Mouse (Mus musculus): ENCODE results near the gene 4930470P17Rik.

4930470P17Rik gene

DNA sequence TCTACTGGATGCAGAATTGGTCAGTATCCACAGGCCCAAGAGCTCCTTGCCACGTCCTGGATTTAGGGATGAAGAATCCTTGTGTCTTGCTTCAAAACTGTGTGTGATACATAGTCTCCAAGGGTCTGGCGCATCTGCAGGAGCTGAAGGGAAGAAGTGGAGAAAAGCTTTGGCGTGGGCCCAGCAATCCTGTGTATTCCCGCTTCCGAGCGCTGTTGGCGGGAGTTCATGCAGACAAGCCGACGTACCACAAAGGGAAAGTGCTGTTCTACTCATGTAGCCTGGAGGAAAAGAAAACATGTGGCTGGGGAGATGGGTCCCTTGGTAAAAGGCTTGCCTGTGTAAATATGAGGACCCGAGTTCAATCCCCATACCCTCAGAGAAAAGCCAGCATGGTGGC lies 22.3 kb downstream of the 4930470P17Rik start:
- DNase-seq (ENCODE audit: extremely low spot score, low spot score), result no peak

DNA sequence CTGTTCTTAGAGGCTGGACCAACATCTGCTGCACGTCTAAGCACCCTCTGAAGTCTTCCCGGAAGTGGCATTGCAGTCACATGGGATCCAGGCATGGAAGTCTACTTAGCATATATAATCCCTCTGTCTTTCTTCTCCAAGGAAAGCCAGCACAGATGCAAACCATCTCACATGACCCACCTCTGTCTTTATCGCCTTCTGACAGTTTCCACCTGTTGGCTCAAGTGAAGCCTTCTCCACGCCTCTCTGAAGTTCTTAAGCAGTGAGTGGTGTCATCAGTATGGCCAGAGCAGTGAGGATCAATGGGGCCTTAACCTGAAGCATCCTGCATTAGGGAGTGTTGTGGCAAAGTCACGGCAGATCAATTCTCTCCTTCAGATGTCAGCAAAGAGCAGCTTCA lies 23.2 kb downstream of the 4930470P17Rik start:
- no peak for DNase-seq (ENCODE audit: extremely low spot score, low spot score)

DNA sequence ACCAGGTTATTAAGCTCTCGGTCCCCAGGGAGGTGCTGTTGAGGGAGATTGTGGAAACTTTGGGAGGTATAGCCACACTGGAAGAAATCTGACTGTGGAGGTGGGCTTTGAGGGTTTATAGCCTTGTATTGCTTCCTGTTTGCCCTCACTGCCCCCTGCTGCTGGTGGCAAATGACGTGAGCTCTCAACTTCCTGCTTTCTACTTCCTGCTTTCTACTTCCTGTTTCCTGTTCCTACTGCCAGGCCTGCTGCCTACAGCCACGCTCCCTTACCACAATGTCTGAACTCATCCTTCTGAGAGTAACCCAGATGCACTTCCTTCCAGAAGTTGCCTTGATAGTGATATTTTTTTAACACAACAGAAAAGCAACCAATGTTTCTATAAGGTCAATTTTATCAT lies 24.3 kb downstream of the 4930470P17Rik start:
- no peak for DNase-seq (ENCODE audit: extremely low spot score, low spot score)

DNA sequence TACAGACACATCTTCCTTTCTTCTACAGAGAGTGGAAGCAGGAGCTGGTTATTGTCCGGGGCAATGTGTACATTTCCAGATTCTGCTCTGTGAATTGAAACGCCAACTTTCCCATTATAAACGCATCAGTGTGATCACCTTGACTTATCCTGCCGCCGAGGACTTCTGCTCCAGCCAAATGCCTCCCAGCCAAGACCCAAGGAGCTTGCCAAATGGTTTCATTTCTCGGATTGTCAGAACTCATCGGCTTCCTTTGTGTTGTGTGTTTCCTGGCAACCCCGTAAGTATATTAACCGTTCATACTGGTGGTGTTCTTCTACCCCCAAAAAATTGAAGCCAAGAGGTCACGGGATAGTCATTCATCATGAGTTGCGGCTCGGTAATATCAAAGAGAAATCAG lies 25.7 kb downstream of the 4930470P17Rik start:
- no peak for DNase-seq (ENCODE audit: extremely low spot score, low spot score)

DNA sequence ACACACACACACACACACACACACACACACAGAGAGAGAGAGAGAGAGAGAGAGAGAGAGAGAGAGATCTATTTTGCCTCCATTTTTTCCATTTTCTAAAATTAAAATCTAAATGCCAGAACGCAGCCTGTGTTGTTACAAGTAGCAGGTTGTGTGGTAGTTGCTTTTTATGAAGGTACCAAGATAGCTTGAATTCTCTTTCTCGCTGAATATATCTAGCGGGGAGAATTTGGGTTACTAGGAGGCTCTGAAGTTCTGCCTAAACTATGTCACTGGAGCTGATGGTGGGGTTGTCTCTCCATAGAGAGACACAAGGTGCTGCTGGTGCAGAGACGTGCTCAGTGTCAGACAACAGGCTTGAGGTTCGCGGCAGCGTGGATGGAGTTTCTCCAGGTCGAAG lies 36.8 kb downstream of the 4930470P17Rik start:
- no peak for DNase-seq (ENCODE audit: extremely low spot score, low spot score)

DNA sequence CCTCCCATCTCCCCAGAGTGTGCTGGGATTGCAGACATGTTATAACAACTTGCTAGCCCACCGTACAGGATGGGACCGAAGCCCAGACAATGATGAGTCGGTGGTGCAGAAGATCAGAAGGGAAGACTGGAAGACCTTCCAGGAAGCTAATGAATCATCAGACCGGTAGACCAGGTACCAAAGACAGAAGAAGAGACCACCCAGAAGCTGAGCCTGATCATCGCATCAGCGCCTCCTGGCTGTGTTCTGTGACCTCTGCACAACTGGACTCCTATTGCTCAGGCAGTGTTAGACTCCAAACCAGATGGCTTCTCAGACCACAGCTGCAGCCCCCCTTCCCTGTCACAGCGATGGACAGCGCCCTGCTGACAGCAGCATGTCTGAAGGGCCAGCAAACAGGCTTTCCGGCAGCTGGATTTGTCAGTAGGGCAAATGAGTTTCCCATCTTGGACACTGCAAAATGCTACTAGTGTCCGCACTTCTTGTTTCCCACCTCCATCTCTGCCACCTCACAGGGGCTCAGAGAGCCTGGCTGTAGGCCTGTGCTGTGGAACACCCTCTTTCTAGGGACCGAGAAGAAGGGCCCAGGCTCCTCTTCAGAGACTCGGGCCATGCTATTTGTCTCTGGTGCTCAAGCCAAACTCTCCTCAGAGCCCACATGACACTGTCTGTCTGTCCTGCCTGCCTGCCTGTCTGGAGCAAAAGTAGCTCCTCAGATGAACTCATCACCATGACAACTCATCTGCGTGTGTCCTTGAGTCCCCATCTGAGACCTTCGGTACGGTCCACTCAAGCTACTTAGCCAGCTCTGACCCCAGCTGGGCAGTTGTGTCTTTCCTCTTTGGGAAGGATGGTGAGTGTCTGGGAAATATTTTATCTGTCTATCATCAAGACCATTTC lies 37.6 kb downstream of the 4930470P17Rik start:
- no peak for DNase-seq (ENCODE audit: extremely low spot score, low spot score)

DNA sequence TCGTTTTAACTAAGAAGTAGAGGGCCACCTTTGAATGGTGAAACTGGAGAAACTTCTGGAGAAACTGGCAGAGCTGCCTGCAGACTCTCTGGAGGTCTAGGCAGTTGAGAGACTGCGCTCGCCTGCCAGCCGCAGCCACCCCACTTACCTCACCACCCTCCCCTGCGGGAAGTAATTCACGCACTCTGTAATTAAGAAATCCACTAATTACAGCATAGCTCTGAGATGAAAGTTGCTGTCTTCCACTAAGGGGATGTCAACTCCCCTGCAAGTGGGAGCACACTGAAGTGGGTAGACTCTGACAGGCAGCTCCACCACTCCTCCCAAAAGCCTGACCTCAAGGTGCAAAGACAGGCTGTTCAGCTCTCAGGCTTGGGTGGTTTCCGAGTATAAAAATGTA lies 49.7 kb downstream of the 4930470P17Rik start:
- no peak for DNase-seq (ENCODE audit: extremely low spot score, low spot score)

DNA sequence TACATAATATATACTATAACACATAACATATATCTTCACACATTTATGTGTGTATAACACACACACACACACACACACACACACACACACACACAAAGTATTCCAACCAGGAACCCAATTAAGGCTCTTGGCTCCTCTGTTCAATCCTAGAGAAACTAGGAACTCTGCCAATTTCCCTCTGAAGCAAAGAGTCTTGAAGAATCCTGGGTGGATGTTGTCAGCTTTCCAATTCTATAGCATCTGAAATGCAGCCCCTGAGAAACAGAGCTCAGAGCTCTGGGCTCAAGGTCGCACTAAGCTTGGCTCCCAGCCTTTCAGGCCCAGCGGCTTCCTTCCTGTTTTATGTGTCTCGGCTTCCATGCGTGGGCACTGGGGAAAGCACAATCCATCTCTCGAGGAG lies 51.6 kb downstream of the 4930470P17Rik start:
- no peak for DNase-seq (ENCODE audit: extremely low spot score, low spot score)

DNA sequence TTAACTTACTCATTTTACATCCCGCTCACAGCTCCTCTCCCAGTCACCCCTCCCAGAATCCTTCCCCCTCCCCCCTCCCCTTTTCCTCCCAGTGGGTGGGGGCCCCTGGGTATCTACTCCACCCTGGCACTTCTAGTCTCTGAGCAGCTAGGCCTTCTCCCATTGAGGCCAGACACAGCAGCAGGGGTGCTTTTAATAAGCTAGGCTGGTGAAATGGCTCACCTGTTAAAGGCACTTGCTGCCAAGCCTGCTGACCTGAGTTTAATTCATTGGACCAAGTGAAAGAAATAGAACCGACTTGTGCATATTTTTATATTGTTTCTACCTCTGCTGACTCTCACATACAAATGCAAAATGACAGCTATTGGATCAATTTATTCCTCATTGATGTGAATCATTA lies 52.7 kb downstream of the 4930470P17Rik start:
- no peak for DNase-seq (ENCODE audit: extremely low spot score, low spot score)

DNA sequence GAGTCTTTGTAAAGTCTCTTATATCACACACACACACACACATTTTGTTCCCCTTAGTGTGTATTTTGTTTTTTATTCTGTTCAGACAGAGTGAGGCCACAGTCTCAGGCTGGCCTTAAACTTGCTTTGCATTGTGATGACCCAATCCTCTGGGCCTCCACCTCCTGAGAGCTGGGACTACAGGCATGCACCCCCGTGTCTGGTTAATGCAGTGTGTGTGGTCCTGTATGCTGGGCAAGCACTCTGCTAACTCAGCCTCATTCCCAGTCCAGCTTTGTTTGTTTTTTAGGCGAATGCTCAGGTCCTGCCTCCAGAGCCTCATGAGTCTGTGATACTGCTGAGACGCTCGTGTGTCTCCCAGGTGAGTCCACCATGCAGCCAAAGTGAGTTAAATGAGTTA lies 53.8 kb downstream of the 4930470P17Rik start:
- peak; percentile 34 for DNase-seq (ENCODE audit: extremely low spot score, low spot score)

DNA sequence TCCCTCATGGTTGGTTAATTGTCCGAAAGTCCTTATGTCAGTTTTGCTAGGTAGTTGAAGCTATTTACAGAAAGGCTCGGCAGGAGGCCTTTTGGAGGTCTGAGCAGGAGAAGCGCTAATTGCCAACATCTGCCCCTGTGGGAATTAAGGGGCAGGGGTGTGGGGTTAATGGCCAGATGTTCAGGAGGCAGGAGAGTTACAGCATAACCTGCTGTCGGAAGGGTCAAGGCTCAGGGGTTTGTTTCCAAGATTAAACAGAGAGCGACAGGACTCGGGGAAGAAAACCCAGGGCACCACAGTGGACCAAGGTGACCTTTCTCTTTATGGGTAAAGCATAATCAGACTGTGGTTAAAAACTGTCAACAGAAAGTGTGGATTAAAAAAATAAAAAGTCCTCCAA lies 54.3 kb downstream of the 4930470P17Rik start:
- DNase-seq (ENCODE audit: extremely low spot score, low spot score), result peak; percentile 61

DNA sequence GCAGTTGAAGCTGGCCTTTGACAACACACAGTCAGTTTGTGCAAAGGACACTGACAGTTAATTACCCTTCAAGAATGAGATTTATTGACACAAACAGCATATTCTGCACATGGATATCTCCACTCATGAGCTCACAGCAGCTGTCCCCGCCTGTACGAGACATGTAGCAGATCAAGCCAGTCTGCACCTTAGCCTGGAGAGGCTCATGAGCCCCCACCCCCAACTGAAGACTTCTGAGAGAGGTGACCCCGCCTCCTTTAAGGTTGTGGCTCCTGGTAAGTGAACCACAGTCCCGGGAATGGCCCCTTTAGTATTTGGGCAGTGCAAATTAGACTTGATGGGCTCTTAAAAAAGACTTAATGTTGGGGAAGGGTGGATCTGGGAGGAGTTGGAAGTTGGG lies 56.1 kb downstream of the 4930470P17Rik start:
- DNase-seq (ENCODE audit: extremely low spot score, low spot score), result no peak

DNA sequence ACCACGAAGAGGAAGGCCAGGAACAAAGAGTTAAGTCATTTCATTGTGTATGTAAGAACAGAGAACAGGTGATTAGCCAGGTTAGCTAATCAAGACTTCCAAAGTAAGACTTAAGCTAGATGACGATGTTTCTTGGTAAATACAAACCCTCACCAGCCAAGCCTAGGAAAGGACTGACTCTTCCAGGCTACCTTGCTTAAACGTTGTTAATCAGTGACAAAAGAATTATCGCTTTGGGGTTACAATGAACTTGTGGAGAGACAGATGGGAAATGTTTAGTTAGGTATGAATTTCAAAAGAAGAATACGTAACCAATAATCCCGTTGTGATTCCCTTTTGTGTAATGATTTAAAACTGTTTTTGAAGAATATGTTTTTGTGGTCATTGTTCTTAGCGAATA lies 56.9 kb downstream of the 4930470P17Rik start:
- no peak for DNase-seq (ENCODE audit: extremely low spot score, low spot score)

DNA sequence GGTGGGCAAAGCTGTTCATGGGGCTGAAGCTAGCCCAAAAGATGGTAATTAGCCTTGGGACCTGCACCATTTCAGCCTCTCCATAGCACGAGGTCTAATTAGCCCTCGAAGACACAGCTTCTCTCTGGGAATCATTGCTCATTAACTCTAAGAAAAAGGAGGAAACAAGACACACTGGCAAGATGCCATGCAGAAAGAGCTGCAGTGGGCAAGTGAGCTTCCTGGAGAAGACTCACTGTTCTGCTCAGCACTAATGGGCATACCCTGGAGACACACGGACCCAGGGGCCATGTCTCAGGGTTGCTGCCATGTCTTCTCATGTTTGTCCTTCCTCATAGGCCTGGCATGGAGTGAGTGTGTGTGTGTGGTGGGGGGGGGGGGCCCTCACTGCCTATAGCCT lies 57.7 kb downstream of the 4930470P17Rik start:
- no peak for DNase-seq (ENCODE audit: extremely low spot score, low spot score)

DNA sequence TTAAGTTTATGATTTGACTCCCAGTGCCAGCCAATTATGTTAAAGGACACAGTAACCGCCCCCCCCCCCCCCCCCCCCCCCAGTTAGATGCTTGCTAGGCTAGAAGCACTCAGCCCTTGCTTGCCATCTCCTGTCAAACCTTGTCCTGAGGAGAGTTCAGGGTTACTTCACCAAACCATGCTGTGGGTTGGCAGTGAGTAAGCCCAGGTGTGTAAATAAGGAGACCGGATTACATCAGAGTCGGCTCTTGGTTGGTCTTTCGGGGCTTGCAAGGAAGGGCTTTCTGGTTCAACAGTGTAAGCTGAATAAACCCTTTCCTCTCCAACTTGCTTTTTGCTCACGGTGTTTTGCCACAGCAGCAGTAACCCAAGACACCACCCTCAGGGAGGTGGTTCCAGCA lies 58.2 kb downstream of the 4930470P17Rik start:
- DNase-seq (ENCODE audit: extremely low spot score, low spot score), result no peak

DNA sequence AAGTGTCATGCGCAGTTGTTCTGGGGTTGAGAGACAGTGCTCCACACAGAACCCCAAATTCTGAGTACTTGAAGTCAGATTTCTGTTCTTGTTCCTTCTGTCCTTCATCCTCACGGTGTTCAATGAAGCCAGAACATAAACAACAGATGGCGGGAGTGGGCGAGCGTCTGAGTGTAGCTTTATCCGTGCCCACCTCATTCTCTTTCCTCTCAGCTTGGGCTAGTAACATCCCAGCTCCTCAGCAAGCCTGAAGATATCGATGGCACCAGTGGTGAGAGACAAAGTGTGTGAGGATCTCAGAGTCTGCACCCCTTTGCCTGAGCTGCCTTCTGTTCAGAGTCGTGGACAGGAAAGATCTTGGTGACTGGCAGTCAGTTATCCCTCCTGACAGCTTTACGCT lies 62.6 kb downstream of the 4930470P17Rik start:
- no peak for DNase-seq (ENCODE audit: extremely low spot score, low spot score)

DNA sequence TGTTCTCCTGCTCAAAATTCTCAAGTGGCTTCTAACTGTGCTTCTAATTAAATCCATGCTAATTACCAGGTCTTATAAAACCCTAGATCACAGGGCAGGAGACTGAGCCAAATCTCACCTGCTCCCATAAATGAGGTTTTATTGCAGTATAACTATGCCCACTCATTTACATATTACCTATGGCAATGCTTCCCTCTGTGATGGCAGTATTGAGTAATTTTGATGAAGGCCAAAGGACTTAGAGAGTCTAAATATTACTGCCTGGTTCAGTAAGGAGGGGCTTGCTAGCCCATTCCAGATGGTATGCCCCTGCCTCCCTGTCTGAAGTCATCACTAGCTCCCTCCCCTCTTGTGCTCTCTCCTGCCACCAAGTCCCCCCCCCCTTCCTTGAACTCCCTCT lies 66.0 kb downstream of the 4930470P17Rik start:
- DNase-seq (ENCODE audit: extremely low spot score, low spot score), result no peak

DNA sequence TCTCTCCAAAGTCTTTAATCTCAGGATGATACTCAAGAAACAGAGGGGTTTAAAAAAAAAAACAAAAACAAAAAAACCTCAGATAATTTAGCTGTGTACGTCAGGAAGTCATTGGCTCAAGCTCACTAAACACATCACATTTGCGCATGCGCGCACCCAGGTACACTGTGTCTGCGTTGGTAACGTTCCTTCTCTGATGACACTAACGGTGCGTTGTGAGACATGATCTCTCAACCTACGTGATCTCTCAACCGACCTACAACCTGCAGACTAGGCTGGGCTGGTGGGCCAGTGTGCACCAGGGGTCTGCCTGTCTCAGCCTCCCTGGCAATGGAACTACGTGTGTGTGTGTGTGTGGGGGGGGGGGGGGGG lies 67.0 kb downstream of the 4930470P17Rik start:
- no peak for DNase-seq (ENCODE audit: extremely low spot score, low spot score)

DNA sequence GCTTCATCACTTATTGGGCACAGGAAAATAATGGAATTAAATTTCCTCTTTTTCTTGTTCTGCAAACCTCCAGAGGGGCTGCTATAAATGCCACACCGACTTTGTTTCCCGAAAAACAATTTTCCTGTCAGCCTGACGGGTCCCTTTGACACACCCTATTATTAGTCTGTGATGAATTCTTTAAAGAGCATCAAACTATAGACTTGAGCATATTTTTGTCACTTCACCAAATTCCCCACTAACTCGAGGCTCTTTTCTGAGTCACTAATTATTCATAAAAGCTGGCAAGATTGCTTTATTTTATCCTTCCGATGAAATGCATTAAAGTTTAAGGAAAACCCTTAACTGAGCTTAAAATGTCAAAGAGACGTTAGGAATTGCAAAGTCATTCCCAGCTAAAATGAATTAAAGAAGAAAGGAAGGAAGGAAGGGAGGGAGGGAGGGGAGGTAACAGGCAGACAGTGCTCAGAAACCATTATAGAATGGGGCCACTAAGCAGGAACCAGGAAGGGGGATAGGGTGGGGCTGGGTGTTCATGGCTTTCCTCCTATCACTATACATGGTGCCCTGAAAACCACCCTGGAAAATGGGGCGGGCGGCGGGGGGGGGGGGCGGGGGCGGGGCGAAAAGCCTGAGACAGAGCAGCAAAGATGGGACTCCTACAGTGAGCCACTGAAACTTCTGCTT lies 67.6 kb downstream of the 4930470P17Rik start:
- DNase-seq (ENCODE audit: extremely low spot score, low spot score), result no peak

DNA sequence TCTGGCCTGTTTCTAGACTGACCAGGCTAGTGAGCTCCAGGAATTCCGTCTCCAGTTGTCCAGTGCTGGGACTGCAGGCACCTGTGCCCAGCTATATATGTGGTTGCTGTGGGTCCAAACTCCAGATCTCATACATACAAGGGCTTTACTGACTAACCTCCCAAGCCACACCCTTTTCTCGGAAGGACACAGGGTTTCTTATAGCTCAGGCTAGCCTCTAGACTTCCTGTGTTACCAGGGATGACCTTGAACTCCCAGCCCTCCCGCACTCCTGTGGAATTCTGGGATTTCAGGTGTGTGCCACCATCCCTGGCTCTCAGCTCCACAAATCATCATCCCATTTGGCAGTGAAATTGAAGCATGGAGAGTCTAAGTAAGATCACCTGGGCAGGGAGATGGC lies 71.6 kb downstream of the 4930470P17Rik start:
- no peak for DNase-seq (ENCODE audit: extremely low spot score, low spot score)

DNA sequence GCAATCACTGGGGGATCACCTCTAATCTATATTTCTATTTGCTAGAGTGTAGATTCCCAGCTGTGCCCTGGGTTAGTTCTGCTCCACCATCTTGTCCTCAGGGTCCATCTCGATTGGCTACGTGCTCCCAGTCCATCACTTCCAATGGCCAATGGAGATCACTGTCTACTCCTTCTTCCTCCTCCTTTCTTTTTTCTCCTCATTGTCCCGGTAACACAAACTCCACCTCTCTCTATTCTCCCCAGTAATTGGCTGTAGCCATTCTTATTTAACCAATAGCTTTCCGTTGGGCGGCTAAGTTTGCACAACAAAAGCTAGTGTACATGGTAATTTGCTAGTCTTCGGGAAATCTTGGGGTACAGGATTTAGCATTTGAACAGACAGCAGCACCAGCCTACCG lies 72.1 kb downstream of the 4930470P17Rik start:
- DNase-seq (ENCODE audit: extremely low spot score, low spot score), result no peak
